Mouse (Mus musculus): ENCODE measurements around the gene Slc10a6.

DNA sequence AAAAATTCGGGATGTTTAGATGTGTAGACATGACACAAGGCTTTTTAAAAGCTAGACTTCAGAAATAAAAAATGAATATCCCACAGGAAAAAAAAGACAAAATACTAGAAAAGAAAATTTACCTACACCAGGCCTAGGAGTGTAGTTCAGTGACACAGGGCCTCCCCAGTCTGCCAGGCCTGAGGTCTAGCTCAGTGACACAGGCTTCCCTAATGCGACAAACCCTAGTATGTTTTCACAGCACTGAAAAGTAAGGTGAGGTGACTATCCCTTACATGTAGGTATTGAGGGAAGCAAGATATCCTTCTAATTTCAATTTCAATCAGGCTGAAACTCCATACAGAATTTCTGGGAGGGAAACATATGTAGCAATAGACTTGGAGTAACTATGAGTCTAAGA lies 8.0 kb upstream of the Slc10a6 start:
- TF ChIP-seq SIN3A (IDR thresholded peaks at IDR 0.05; ENCODE audit: low read length) (no peak), POLR2A (IDR thresholded peaks at IDR 0.05; ENCODE audit: low read depth, low read length) (no peak), EP300 (IDR thresholded peaks at IDR 0.05; ENCODE audit: low read length) (no peak), RAD21 (IDR thresholded peaks at IDR 0.05; ENCODE audit: low read depth, low read length) (no peak), USF2 (conservative IDR thresholded peaks at IDR 0.05; ENCODE audit: low read depth, low read length) (no peak), USF1 (IDR thresholded peaks at IDR 0.05; ENCODE audit: low read depth, low read length) (no peak), CTCF (conservative IDR thresholded peaks at IDR 0.05 in 1 of 2, IDR thresholded peaks at IDR 0.05 in 1 of 2; ENCODE audit: low read depth in 2 of 2, low read length in 2 of 2) (no peak)
